Mouse (Mus musculus): ENCODE results near the gene Taar8a. TPM values are rescaled to one million over a fixed set of nuclear protein-coding genes. Genes with fewer than 3 reads are reported as not detected.
"Not testable (repeated sequence)": the region's sequence is repeated elsewhere in the genome, so short reads cannot be mapped to it uniquely, and the experiment has no call there.

Taar8a gene
- polyA plus RNA-seq, 1 experiment from 2014 or later, result not detected

- Histone ChIP-seq H3K9me3 (ENCODE audit: control insufficient read depth, low read length) (no peaks in the 10 kb centered on the region), H3K4me3 (ENCODE audit: low read depth, low read length) (no peak overlapping the region), H3K9ac (ENCODE audit: low read length) (no peak overlapping the region), H3K27ac (replicated peaks) (no peak overlapping the region), H3K4me2 (replicated peaks; ENCODE audit: low read depth) (no peak overlapping the region), H3K4me1 (replicated peaks; ENCODE audit: control insufficient read depth, insufficient read depth) (no peaks in the 10 kb centered on the region), H3K27me3 (ENCODE audit: control insufficient read depth, insufficient read depth, low read length) (no peaks in the 10 kb centered on the region), H3K36me3 (ENCODE audit: control insufficient read depth, insufficient read depth, low read length) (no peaks in the 10 kb centered on the region)
- DNase-seq (ENCODE audit: low spot score) (no peak), ATAC-seq (ENCODE audit: low FRiP score, low TSS enrichment) (no peak)
- WGBS, result 56% methylated on average over 3 of the region's 3 CpGs
- TF ChIP-seq EP300 (optimal IDR thresholded peaks at IDR 0.05) (no peak), CTCF (IDR thresholded peaks at IDR 0.05; ENCODE audit: low read depth) (no peak)
Observed at GRCm38 (mm10) chr10:24108236-24108635, 31.9 kb downstream of the Taar8a start.

GRCm38 (mm10) chr10:24109434-24109833, 33.1 kb downstream of the Taar8a start, which contains the start of gene Taar9:
TSS of gene Taar9 (minus strand) at chr10:24109534.
- H3K4me2 ChIP-seq (replicated peaks; ENCODE audit: low read depth); H3K4me1 ChIP-seq (replicated peaks; ENCODE audit: control insufficient read depth, insufficient read depth); H3K9ac ChIP-seq (ENCODE audit: low read length); DNase-seq (ENCODE audit: low spot score); H3K27ac ChIP-seq (replicated peaks); H3K27me3 ChIP-seq (ENCODE audit: control insufficient read depth, insufficient read depth, low read length); H3K4me3 ChIP-seq (ENCODE audit: low read depth, low read length); ATAC-seq (ENCODE audit: low FRiP score, low TSS enrichment); H3K36me3 ChIP-seq (ENCODE audit: control insufficient read depth, insufficient read depth, low read length); H3K9me3 ChIP-seq (ENCODE audit: control insufficient read depth, low read length): not testable (repeated sequence)
- 76% methylated on average over 8 of the region's 8 CpGs for WGBS

GRCm38 (mm10) chr10:24111116-24111778, 34.9 kb downstream of the Taar8a start:
- no peak overlapping the region for H3K4me2 ChIP-seq (replicated peaks; ENCODE audit: low read depth)
- no peak overlapping the region for H3K27ac ChIP-seq (replicated peaks)
- TF ChIP-seq CTCF (IDR thresholded peaks at IDR 0.05; ENCODE audit: low read depth), result peak; percentile 85
- no peak for TF ChIP-seq EP300 (optimal IDR thresholded peaks at IDR 0.05)
- ATAC-seq (ENCODE audit: low FRiP score, low TSS enrichment) (no peak), DNase-seq (ENCODE audit: low spot score) (peak; percentile 57)
- H3K9me3 ChIP-seq (ENCODE audit: control insufficient read depth, low read length), result no peaks in the 10 kb centered on the region
- H3K27me3 ChIP-seq (ENCODE audit: control insufficient read depth, insufficient read depth, low read length), result no peaks in the 10 kb centered on the region
- H3K4me1 ChIP-seq (replicated peaks; ENCODE audit: control insufficient read depth, insufficient read depth), result no peaks in the 10 kb centered on the region
- 49% methylated on average over 6 of the region's 6 CpGs for WGBS
- H3K4me3 ChIP-seq (ENCODE audit: low read depth, low read length), result no peak overlapping the region
- no peaks in the 10 kb centered on the region for H3K36me3 ChIP-seq (ENCODE audit: control insufficient read depth, insufficient read depth, low read length)
- no peak overlapping the region for H3K9ac ChIP-seq (ENCODE audit: low read length)

Other genes with a start within 250 kb of the Taar8a start
- gene Vnn3, start 225.0 kb upstream of the Taar8a start, polyA plus RNA-seq (2015; fragmentation: Nextera tagmentation; extraction: Ambion mirVana), result 0.46 and 0.57 TPM in 2 replicates
- 2.3 and 3.0 TPM in 2 replicates for gene Vnn1, start 181.8 kb upstream of the Taar8a start, polyA plus RNA-seq (2015; fragmentation: Nextera tagmentation; extraction: Ambion mirVana)
- gene Taar1, start 156.1 kb upstream of the Taar8a start, polyA plus RNA-seq (2015; fragmentation: Nextera tagmentation; extraction: Ambion mirVana), result not detected in 2 replicates
- gene Taar2, start 137.9 kb upstream of the Taar8a start, polyA plus RNA-seq (2015; fragmentation: Nextera tagmentation; extraction: Ambion mirVana), result not detected in 2 replicates
- gene Taar3, start 126.9 kb upstream of the Taar8a start, polyA plus RNA-seq (2015; fragmentation: Nextera tagmentation; extraction: Ambion mirVana), result not detected in 2 replicates
- gene Taar4, start 116.0 kb upstream of the Taar8a start, polyA plus RNA-seq (2015; fragmentation: Nextera tagmentation; extraction: Ambion mirVana), result 0.10 TPM in 1 of 2 replicates, not detected in the other
- not detected in 2 replicates for gene Taar5, start 105.8 kb upstream of the Taar8a start, polyA plus RNA-seq (2015; fragmentation: Nextera tagmentation; extraction: Ambion mirVana)
- gene Taar6, start 90.9 kb upstream of the Taar8a start, polyA plus RNA-seq (2015; fragmentation: Nextera tagmentation; extraction: Ambion mirVana), result not detected in 2 replicates
- not detected in 2 replicates for gene Taar7a, start 83.0 kb upstream of the Taar8a start, polyA plus RNA-seq (2015; fragmentation: Nextera tagmentation; extraction: Ambion mirVana)
- not detected in 2 replicates for gene Taar7b, start 76.6 kb upstream of the Taar8a start, polyA plus RNA-seq (2015; fragmentation: Nextera tagmentation; extraction: Ambion mirVana)
- gene Taar7d, start 49.3 kb upstream of the Taar8a start, polyA plus RNA-seq (2015; fragmentation: Nextera tagmentation; extraction: Ambion mirVana), result not detected in 2 replicates
- gene Taar7e, start 38.9 kb upstream of the Taar8a start, polyA plus RNA-seq (2015; fragmentation: Nextera tagmentation; extraction: Ambion mirVana), result not detected in 2 replicates
- not detected in 2 replicates for gene Taar7f, start 27.0 kb upstream of the Taar8a start, polyA plus RNA-seq (2015; fragmentation: Nextera tagmentation; extraction: Ambion mirVana)
- gene Taar8b, start 15.8 kb downstream of the Taar8a start, polyA plus RNA-seq (2015; fragmentation: Nextera tagmentation; extraction: Ambion mirVana), result not detected in 2 replicates
- not detected in 2 replicates for gene Taar8c, start 25.4 kb downstream of the Taar8a start, polyA plus RNA-seq (2015; fragmentation: Nextera tagmentation; extraction: Ambion mirVana)
- not detected in 2 replicates for gene Taar9, start 33.0 kb downstream of the Taar8a start, polyA plus RNA-seq (2015; fragmentation: Nextera tagmentation; extraction: Ambion mirVana)
- gene Stx7, start 72.8 kb downstream of the Taar8a start, polyA plus RNA-seq (2015; fragmentation: Nextera tagmentation; extraction: Ambion mirVana), result 73.3 and 82.1 TPM in 2 replicates
- 3.4 and 3.5 TPM in 2 replicates for gene Moxd1, start 147.0 kb downstream of the Taar8a start, polyA plus RNA-seq (2015; fragmentation: Nextera tagmentation; extraction: Ambion mirVana)